Mouse (Mus musculus): Measurements from ENCODE around the gene Phlda1. TPM values are rescaled to one million over a fixed set of nuclear protein-coding genes. Genes with fewer than 3 reads are reported as not detected.

The Phlda1 gene
- polyA plus RNA-seq, 1 experiment from 2014 or later = 42.2 TPM

Other genes with a start within 250 kb of the Phlda1 start
- 5.3 and 6.0 TPM in 2 replicates for gene Bbs10, start 207.6 kb upstream of the Phlda1 start, polyA plus RNA-seq (2015; fragmentation: Nextera tagmentation; extraction: Ambion mirVana)
- 283 and 285 TPM in 2 replicates for gene Nap1l1, start 33.1 kb upstream of the Phlda1 start, polyA plus RNA-seq (2015; fragmentation: Nextera tagmentation; extraction: Ambion mirVana)